Mouse (Mus musculus) ES-Bruce4 (cell line): Measurements from ENCODE around the gene Adh1. TPM values are rescaled to one million over a fixed set of nuclear protein-coding genes. Genes with fewer than 3 reads are reported as not detected.

ENCODE experiments used
- H3K27ac ChIP-seq: 2 replicates; pipeline ENCODE4 v1.5.1; 2012; ENCODE audit warnings: low read length, inconsistent platforms; ENCODE audit not compliant: insufficient read depth
- H3K27me3 ChIP-seq: 2 replicates; pipeline ENCODE4 v1.6.1; 2012; ENCODE audit warnings: mild to moderate bottlenecking, low read length, inconsistent platforms; ENCODE audit not compliant: control insufficient read depth, poor library complexity, insufficient read depth, severe bottlenecking
- H3K36me3 ChIP-seq: 2 replicates; pipeline ENCODE4 v1.6.1; 2012; ENCODE audit warnings: inconsistent platforms, mild to moderate bottlenecking, low read length, moderate library complexity; ENCODE audit not compliant: control insufficient read depth, poor library complexity, insufficient read depth, severe bottlenecking
- H3K4me1 ChIP-seq: one replicate; pipeline ENCODE4 v1.8.1; 2011; ENCODE audit warnings: low read length; ENCODE audit not compliant: control insufficient read depth, insufficient read depth
- H3K4me3 ChIP-seq: 2 replicates; pipeline ENCODE4 v1.5.1; 2011; ENCODE audit warnings: low read depth, mild to moderate bottlenecking, low read length
- H3K9ac ChIP-seq: 2 replicates; pipeline ENCODE4 v1.6.1; 2012; ENCODE audit warnings: low read depth, mild to moderate bottlenecking, inconsistent platforms; ENCODE audit not compliant: poor library complexity, severe bottlenecking
- H3K9me3 ChIP-seq: replicated peaks from 2 replicates; pipeline ENCODE4 v1.6.1; 2012; ENCODE audit warnings: mild to moderate bottlenecking, low read length, inconsistent platforms; ENCODE audit not compliant: control insufficient read depth, poor library complexity, insufficient read depth, severe bottlenecking
- CTCF ChIP-seq: IDR thresholded peaks from one replicate; pipeline ENCODE4 v1.8.1; 2011; ENCODE audit warnings: low read depth, low read length
- EP300 ChIP-seq: IDR thresholded peaks from 2 replicates; pipeline ENCODE4 v1.6.1; 2011; ENCODE audit warnings: low read depth, low read length; ENCODE audit not compliant: insufficient read depth
- POLR2A ChIP-seq: IDR thresholded peaks from one replicate; pipeline ENCODE4 v1.8.1; 2011; ENCODE audit warnings: low read length; ENCODE audit not compliant: insufficient read depth
- polyA plus RNA-seq: library from polyadenylated mRNA; stranded (reverse); fragments of >200 nt; gene quantifications from 2 replicates; pipeline ENCODE4 v1.2.4, GENCODE M21; 2011; ENCODE audit warnings: low read depth; ENCODE audit not compliant: missing spikeins, insufficient read depth, insufficient read length

Gene Adh1
- polyA plus RNA-seq, 1 experiment: 0.54 TPM

GRCm38 (mm10) chr3:138222511-138222910, 38.3 kb upstream of the Adh1 start:
- Histone ChIP-seq H3K4me3 (no peak overlapping the region), H3K27ac (no peak overlapping the region), H3K4me1 (peaks cover 3% of the 10 kb centered on the region), H3K27me3 (no peaks in the 10 kb centered on the region), H3K9me3 (no peaks in the 10 kb centered on the region), H3K36me3 (no peaks in the 10 kb centered on the region), H3K9ac (no peak overlapping the region)
- TF ChIP-seq EP300 (no peak), CTCF (no peak), POLR2A (no peak)

- Histone ChIP-seq H3K27me3 (no peaks in the 10 kb centered on the region), H3K27ac (no peak overlapping the region), H3K36me3 (no peaks in the 10 kb centered on the region), H3K9me3 (no peaks in the 10 kb centered on the region), H3K4me3 (no peak overlapping the region), H3K4me1 (peaks cover 3% of the 10 kb centered on the region), H3K9ac (no peak overlapping the region)
- TF ChIP-seq CTCF (peak; percentile 20), EP300 (no peak)
Observed at GRCm38 (mm10) chr3:138222952-138223351, 37.8 kb upstream of the Adh1 start.

- TF ChIP-seq EP300: no peak
- Histone ChIP-seq H3K9ac (no peak overlapping the region), H3K27ac (no peak overlapping the region), H3K36me3 (no peaks in the 10 kb centered on the region), H3K4me3 (no peak overlapping the region), H3K27me3 (no peaks in the 10 kb centered on the region), H3K9me3 (no peaks in the 10 kb centered on the region), H3K4me1 (peaks cover 3% of the 10 kb centered on the region)
Observed at GRCm38 (mm10) chr3:138224363-138224954, 36.3 kb upstream of the Adh1 start.

- H3K4me1 ChIP-seq: peaks cover 3% of the 10 kb centered on the region
- H3K27ac ChIP-seq: no peak overlapping the region
- H3K36me3 ChIP-seq: no peaks in the 10 kb centered on the region
- TF ChIP-seq EP300 (no peak), POLR2A (no peak), CTCF (no peak)
- no peaks in the 10 kb centered on the region for H3K9me3 ChIP-seq
- no peak overlapping the region for H3K9ac ChIP-seq
- H3K27me3 ChIP-seq: no peaks in the 10 kb centered on the region
- no peak overlapping the region for H3K4me3 ChIP-seq
Observed at GRCm38 (mm10) chr3:138225331-138225730, 35.5 kb upstream of the Adh1 start.

GRCm38 (mm10) chr3:138225853-138226252, 34.9 kb upstream of the Adh1 start:
- Histone ChIP-seq H3K9ac (no peak overlapping the region), H3K4me1 (peaks cover 3% of the 10 kb centered on the region)

GRCm38 (mm10) chr3:138226476-138226875, 34.3 kb upstream of the Adh1 start:
- Histone ChIP-seq H3K4me1 (peaks cover 3% of the 10 kb centered on the region), H3K27ac (no peak overlapping the region), H3K9ac (no peak overlapping the region), H3K27me3 (no peaks in the 10 kb centered on the region), H3K4me3 (no peak overlapping the region), H3K9me3 (no peaks in the 10 kb centered on the region), H3K36me3 (no peaks in the 10 kb centered on the region)
- TF ChIP-seq EP300 (no peak), POLR2A (no peak), CTCF (no peak)

More at GRCm38 (mm10) chr3:138225853-138226252, 34.9 kb upstream of the Adh1 start:
- Histone ChIP-seq H3K4me3 (no peak overlapping the region), H3K9me3 (no peaks in the 10 kb centered on the region), H3K27me3 (no peaks in the 10 kb centered on the region), H3K36me3 (no peaks in the 10 kb centered on the region), H3K27ac (no peak overlapping the region)
- TF ChIP-seq POLR2A: no peak
- TF ChIP-seq CTCF: no peak
- TF ChIP-seq EP300: no peak
